Mouse (Mus musculus): ENCODE results near the gene Hdac4. TPM values are rescaled to one million over a fixed set of nuclear protein-coding genes. Genes with fewer than 3 reads are reported as not detected.

Hdac4 gene
- 16.3 and 20.7 TPM in 2 replicates for polyA plus RNA-seq (2016; fragmentation: Nextera tagmentation; extraction: Ambion mirVana)

DNA sequence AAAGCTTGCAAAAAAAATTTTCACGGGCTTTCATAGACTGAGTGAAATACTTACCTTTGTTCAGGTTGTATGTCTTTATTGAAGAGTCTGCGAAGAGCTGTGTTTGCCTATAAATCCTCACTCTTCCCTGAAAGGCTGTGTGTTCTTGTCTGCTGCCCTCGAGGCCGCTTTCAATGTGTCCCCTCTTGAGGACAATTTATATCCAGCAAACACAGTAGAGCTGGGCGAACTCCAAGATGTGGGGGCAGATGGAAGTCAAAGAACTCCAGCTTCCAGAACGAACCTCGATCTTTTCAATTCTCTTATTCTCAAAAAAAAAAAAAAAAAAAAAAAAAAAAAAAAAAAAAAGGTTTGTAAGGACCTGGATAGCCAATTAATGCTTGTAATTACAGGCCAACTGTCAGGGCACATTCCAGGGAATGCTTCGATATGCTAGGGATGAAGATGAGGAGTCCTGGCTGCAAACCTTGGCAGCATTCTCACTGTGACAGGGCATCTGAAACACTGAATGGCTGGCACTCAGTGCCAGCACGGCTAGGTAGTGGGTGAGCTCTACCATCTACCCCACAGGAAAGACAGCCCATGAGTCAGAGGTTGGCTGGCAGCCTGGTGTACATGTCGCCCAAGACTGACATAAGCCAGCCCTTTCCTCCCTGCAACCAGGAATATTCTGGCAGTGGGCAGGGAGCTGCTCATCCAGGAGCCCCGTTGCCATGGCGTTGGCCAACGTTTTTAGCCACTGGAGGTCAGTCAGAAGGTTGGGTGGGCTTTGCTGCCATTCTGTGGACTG is at the start of gene Hdac4:
Gene Hdac4 (minus strand): TSS at position 340 of the 790 bp plus-strand sequence.
- Histone ChIP-seq H3K27ac (no peak within 1 kb of the TSS), H3K4me1 (0 out of 2 replicates have a peak, but pooled peaks cover 2% of the 10 kb centered on the region), H3K9me3 (replicated peaks) (no peaks in the 10 kb centered on the region), H3K27me3 (ENCODE audit: low read depth, poor library complexity, severe bottlenecking) (no peaks in the 10 kb centered on the region), H3K4me3 (no peak within 1 kb of the TSS), H3K36me3 (no peaks in the 10 kb centered on the region)
- no peak for DNase-seq (ENCODE audit: low spot score)
- WGBS, result 78% methylated on average over 13 of the region's 13 CpGs

DNA sequence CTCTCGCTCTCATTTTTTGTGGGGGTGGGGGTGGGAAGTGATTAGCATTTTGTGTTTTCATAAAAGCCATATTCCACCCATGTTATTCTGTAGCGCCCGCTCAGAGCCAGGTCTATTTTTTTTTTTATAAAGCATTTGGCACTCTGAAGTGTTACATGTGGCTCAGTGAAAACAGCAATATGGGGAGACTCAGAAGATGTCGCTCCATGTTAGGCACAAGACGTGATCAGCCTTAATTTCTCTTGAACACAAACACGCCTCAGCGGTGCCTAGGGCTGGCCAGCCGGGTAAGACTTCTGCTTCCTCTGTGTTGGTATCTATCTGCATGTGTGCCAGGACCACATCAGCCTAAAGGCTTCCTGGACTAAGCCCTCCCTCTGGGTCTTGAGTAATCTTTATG is 48.0 kb upstream of the Hdac4 start:
- Histone ChIP-seq H3K27ac (no peak overlapping the region), H3K4me3 (no peak overlapping the region), H3K9me3 (replicated peaks) (no peaks in the 10 kb centered on the region), H3K36me3 (no peaks in the 10 kb centered on the region), H3K4me1 (no peaks in the 10 kb centered on the region), H3K27me3 (ENCODE audit: low read depth, poor library complexity, severe bottlenecking) (no peaks in the 10 kb centered on the region)
- DNase-seq (ENCODE audit: low spot score), result no peak
- WGBS, result 94% methylated on average over 8 of the region's 8 CpGs

DNA sequence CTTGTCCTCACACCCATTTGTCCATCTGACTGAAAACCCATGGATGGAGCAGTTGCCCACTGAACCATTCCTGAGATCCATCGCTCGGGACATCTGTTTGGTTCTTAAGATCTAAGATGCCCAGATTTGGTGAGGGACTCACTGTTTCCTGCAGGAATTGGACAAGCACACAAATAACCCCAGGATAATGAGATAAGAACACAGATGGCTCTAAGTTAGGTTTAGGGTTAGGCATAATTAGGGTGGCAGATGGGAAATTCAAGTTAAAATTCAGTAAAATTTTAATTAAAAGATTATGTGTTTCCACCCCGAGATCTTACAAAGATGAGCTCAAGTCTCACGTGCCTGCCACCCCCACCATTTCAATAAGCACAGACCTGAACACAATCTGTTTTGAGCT is 44.6 kb upstream of the Hdac4 start:
- no peak overlapping the region for H3K27ac ChIP-seq
- WGBS, result 88% methylated on average over 4 of the region's 4 CpGs
- DNase-seq (ENCODE audit: low spot score), result no peak
- no peak overlapping the region for H3K4me3 ChIP-seq
- no peaks in the 10 kb centered on the region for H3K27me3 ChIP-seq (ENCODE audit: low read depth, poor library complexity, severe bottlenecking)
- no peaks in the 10 kb centered on the region for H3K4me1 ChIP-seq
- H3K36me3 ChIP-seq, result no peaks in the 10 kb centered on the region
- no peaks in the 10 kb centered on the region for H3K9me3 ChIP-seq (replicated peaks)

DNA sequence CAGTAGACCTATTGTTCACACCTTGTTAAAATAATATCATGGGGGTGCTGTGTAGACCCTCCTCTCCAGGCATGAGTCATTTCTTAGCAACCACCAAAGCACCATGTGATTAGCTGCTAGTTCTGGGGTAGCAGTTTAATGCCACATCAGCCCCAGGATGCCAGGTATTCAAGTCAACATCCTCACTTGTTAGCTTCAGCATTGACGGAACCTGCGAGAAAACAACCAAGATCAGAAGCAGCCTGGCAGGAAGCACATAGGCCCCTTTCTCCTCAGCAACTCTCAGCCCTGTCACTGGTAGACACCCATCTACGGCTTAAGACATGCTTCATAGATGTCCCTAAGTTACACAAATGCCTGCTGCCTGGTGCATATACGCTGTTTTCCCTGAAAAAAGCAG is 40.1 kb upstream of the Hdac4 start:
- H3K27me3 ChIP-seq (ENCODE audit: low read depth, poor library complexity, severe bottlenecking), result no peaks in the 10 kb centered on the region

DNA sequence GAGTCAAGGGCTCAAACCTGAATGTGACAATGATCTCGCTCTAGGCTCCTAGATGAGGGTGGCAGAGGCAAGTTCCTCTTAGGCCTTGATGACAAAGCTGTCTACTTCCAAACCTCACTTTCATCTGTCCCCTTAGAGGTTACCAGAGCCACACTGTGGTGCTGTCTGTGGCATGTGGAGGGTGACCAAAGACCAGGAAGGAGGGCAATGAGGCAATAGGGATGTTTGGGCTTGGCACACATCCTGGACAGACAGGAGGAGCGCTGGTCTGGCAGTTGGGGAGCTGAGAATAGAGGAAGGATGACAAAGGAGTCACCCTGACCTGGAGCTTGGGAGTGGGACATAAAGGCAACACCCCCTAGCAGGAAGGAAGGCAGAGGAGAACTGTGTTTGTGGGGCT is 29.8 kb upstream of the Hdac4 start:
- no peaks in the 10 kb centered on the region for H3K36me3 ChIP-seq
- no peak for DNase-seq (ENCODE audit: low spot score)
- no peaks in the 10 kb centered on the region for H3K9me3 ChIP-seq (replicated peaks)
- no peak overlapping the region for H3K27ac ChIP-seq
- peaks cover 27% of the 10 kb centered on the region for H3K4me1 ChIP-seq
- no peak overlapping the region for H3K4me3 ChIP-seq
- peaks cover 10% of the 10 kb centered on the region; the same call in 1 of the 2 replicates for H3K27me3 ChIP-seq (ENCODE audit: low read depth, poor library complexity, severe bottlenecking)
- 84% methylated on average over 2 of the region's 2 CpGs for WGBS

More for the DNA sequence above, 40.1 kb upstream of the Hdac4 start:
- 90% methylated on average over 4 of the region's 4 CpGs for WGBS
- no peaks in the 10 kb centered on the region for H3K36me3 ChIP-seq
- no peaks in the 10 kb centered on the region for H3K4me1 ChIP-seq
- no peaks in the 10 kb centered on the region for H3K9me3 ChIP-seq (replicated peaks)
- H3K4me3 ChIP-seq, result no peak overlapping the region
- no peak overlapping the region for H3K27ac ChIP-seq
- no peak for DNase-seq (ENCODE audit: low spot score)

DNA sequence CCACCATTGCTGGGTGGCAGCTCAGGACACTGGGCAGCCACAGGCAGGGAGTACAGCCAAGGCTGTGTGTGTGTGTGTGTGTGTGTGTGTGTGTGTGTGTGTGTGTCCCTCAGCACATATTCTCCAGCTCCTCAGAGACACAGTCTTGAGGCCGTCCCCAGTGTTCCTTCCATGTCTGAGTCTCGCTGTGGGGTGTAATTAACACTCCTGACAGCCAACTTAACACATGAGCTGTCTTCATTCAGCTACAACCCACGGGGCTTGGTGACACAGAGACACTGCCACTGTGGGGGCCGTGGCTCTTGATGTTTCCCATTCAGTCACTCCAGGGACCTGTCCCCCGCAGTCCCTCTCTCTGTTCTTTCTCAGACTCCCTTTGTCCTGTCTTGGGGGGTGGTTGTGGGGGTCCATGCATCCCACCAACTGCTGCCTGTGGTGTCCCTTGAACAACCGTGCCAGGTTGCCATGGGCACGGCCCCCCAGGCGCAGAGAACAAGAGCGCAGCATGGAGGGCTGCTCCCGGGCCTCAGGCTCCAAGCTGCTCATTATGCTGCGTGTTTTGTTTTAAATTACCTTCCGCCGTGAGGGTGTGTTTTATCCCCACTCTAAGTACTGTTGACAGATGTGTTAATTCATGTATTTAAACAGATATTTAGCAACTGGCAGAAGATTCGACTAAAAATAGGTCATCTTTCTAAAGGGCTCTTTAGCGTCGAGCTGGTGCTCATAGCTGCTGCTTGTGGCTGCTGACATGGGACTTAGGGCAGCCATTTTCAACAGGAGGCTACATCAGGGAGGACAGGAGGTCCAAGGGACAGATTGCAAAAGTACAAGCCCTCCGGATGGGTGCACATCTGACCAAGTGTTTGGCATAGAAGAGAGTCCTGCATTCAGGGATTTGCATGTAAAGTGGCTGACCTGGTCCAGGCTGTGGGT is 28.7 kb upstream of the Hdac4 start:
- Histone ChIP-seq H3K4me1 (peaks cover 27% of the 10 kb centered on the region), H3K9me3 (replicated peaks) (no peaks in the 10 kb centered on the region), H3K27me3 (ENCODE audit: low read depth, poor library complexity, severe bottlenecking) (peaks cover 10% of the 10 kb centered on the region; the same call in 1 of the 2 replicates), H3K4me3 (no peak overlapping the region), H3K36me3 (no peaks in the 10 kb centered on the region), H3K27ac (0 out of 2 replicates have a peak overlapping the region, but pooled peaks have one; percentile 37)
- WGBS, result 58% methylated on average over 17 of the region's 17 CpGs
- DNase-seq (ENCODE audit: low spot score), result no peak

DNA sequence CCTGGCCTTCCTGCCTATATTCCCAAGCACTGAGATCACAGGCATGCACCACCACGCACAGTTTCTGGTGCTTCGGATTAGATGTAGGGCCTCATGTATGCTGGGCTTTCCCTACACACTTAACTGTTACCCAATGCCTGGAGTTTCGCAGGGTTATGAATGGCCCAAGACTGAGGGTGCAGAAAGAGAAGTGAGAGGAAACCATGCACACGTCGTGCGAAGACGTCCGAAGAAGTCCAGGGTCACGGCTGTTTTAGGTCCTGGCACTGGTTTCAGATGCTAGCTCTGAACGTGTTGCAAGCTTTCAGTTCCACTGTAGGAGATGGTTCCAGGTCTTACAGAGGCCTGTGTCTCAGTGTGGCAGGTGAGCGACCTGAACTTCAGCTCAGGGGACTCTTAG is 21.2 kb upstream of the Hdac4 start:
- Histone ChIP-seq H3K36me3 (no peaks in the 10 kb centered on the region), H3K9me3 (replicated peaks) (no peaks in the 10 kb centered on the region), H3K4me1 (peaks cover 23% of the 10 kb centered on the region), H3K4me3 (no peak overlapping the region), H3K27ac (no peak overlapping the region), H3K27me3 (ENCODE audit: low read depth, poor library complexity, severe bottlenecking) (no peaks in the 10 kb centered on the region)
- DNase-seq (ENCODE audit: low spot score), result no peak
- WGBS, result 90% methylated on average over 11 of the region's 11 CpGs

DNA sequence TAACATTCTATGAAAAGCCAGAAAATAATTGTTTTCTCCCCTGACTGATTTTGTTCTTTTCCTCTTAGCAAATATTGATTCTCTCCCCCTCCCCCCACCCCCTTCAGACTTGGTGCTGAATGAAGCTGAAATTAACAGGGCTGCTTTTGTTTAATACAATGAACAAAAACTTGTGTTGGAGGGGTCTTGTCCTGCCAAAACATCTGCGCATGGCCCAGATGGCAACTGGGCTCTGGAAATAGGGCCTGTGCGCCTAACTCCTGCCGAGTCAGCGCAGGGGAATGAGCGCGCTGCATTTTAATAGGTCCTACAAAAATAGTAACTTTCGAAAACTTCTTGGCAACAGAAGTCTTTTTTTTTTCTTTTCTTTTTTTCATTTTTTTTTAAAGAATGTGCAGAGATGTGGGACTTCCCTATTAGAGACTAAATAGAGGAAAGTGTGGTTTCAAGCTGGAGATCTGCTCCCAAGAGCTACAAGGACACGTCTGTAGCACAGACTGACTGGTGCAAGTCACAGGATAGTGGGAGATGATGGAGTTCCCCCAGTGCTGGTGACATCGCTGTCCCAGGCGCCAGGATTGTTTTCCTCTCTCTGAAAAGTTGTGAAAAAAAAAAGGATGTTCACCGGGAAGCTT is 20.6 kb upstream of the Hdac4 start:
- 84% methylated on average over 11 of the region's 11 CpGs for WGBS
- no peaks in the 10 kb centered on the region for H3K36me3 ChIP-seq
- H3K27ac ChIP-seq, result no peak overlapping the region; the same call in 1 of the 2 replicates
- DNase-seq (ENCODE audit: low spot score), result no peak
- no peak overlapping the region for H3K4me3 ChIP-seq
- H3K4me1 ChIP-seq, result peaks cover 26% of the 10 kb centered on the region
- no peaks in the 10 kb centered on the region for H3K9me3 ChIP-seq (replicated peaks)
- H3K27me3 ChIP-seq (ENCODE audit: low read depth, poor library complexity, severe bottlenecking), result 0 out of 2 replicates have a peak, but pooled peaks cover 5% of the 10 kb centered on the region

DNA sequence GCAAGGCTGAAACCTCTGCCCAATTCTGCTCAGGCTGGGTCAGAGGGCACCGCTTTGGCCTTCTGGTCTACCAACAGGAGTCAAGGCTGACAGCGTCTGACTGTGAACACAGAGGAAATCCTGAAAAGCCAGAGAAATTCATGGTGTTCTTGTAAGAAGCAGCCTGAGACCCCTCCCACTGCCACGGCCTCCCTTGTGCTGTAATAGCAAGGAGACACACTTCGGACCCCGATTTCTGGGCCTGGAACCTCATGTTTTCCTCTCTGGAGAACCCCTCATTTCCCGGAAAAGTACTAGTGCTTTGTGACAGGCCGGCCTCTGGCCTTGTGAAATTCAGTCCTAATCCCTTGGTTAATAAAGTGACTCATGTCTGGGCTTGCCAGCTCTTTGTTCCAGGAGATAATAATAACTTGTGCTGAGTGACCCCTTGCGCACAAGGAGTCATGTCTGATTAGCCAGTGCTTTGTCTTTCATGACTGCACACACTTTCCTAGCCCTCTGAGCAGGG is 19.7 kb upstream of the Hdac4 start:
- no peaks in the 10 kb centered on the region for H3K9me3 ChIP-seq (replicated peaks)
- no peak overlapping the region for H3K4me3 ChIP-seq
- DNase-seq (ENCODE audit: low spot score), result no peak
- peaks cover 26% of the 10 kb centered on the region for H3K4me1 ChIP-seq
- 94% methylated on average over 8 of the region's 8 CpGs for WGBS
- H3K36me3 ChIP-seq, result no peaks in the 10 kb centered on the region
- H3K27me3 ChIP-seq (ENCODE audit: low read depth, poor library complexity, severe bottlenecking), result 0 out of 2 replicates have a peak, but pooled peaks cover 10% of the 10 kb centered on the region
- H3K27ac ChIP-seq, result peak overlapping the region; percentile 51; the same call in 1 of the 2 replicates

DNA sequence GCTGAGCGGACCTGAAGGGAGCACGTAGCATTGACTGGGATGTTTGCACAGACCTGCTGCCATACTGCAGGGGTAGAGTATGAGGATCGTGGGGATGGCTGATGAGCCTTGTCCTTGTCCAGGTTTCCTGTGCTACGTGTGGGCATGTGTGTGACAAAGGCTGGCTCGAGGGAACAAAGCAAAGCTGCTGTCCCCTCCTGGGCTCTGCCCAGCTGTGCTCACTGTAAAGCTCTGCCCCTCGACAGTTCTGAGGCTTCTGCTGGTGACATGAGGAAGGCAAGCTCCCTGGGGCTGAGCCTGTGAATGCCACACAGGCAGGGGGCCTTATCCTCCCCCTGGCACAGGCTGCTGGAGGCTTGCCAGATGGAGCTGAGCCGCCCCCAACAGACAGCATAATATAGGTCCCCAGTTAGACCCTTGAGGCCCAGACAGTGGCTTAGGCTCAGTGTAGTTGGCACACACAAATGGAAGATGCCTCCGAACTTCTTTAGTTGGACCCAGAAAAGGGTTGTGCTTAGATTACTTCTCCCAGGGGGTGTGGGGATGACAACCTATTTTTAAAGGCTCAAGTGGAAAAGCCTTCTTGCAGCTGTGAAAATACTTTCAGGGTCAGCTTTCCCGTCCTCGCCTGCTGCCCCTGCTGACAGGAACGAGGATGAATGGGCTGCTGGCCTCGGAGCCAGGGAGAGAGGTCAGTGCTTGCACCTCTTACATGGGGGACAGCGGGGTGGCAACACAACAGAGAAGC is 16.7 kb upstream of the Hdac4 start:
- H3K9me3 ChIP-seq (replicated peaks), result no peaks in the 10 kb centered on the region
- H3K4me3 ChIP-seq, result no peak overlapping the region
- 37% methylated on average over 13 of the region's 13 CpGs for WGBS
- no peak for DNase-seq (ENCODE audit: low spot score)
- H3K27ac ChIP-seq, result peak overlapping the region; percentile 53
- H3K36me3 ChIP-seq, result no peaks in the 10 kb centered on the region
- 0 out of 2 replicates have a peak, but pooled peaks cover 10% of the 10 kb centered on the region for H3K27me3 ChIP-seq (ENCODE audit: low read depth, poor library complexity, severe bottlenecking)
- peaks cover 26% of the 10 kb centered on the region for H3K4me1 ChIP-seq

DNA sequence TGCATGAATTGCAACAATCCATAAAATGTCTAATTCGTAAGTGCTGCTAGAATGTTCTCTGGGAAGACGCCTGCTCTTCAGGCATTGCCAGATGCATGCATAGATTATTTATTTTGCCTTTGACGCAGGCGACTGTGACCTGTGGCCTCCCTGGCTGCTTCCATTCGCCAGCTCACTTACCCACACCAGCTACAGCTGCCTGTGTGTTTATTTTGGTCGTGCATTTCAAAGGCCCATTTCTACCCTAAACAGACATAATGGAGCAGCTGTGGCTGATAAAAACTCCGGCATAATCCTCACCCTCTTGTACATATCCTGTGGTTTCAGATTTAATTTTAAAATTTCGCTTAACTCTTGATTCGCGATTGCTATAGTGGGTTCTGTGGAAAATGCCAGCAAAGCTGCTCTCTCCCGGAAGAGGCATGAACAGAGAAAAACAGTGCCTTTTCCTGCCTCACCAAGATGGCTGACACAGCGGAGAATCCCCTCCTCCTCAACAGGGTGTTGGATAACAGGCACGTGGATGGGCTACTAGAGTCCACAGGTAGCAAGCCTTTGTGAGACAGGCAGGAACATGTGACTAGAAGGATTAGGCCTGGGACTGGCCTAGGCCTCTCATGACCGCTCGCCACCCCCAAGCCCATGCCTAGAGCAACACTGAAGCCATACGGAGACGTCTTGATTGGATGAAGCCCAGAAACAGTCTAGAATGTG is 7.3 kb upstream of the Hdac4 start:
- DNase-seq (ENCODE audit: low spot score), result no peak
- no peaks in the 10 kb centered on the region for H3K36me3 ChIP-seq
- no peak overlapping the region for H3K27ac ChIP-seq
- H3K4me1 ChIP-seq, result no peaks in the 10 kb centered on the region
- no peak overlapping the region for H3K4me3 ChIP-seq
- WGBS, result 84% methylated on average over 17 of the region's 17 CpGs
- no peaks in the 10 kb centered on the region for H3K27me3 ChIP-seq (ENCODE audit: low read depth, poor library complexity, severe bottlenecking)
- no peaks in the 10 kb centered on the region for H3K9me3 ChIP-seq (replicated peaks)
